Mouse (Mus musculus): ENCODE measurements around the gene Gm21936. TPM values are rescaled to one million over a fixed set of nuclear protein-coding genes. Genes with fewer than 3 reads are reported as not detected.
"Not testable (repeated sequence)": the region's sequence is repeated elsewhere in the genome, so short reads cannot be mapped to it uniquely, and the experiment has no call there.

Gm21936 gene
- not detected in 2 replicates for polyA plus RNA-seq (2014; fragmentation: Nextera tagmentation; extraction: Ambion mirVana)

GRCm38 (mm10) chr12:87795212-87795611 is at the start of gene Gm21936:
Gm21936 (plus strand) TSS chr12:87795512.
- WGBS = 83% methylated on average over 1 of the region's 1 CpGs
- not testable (repeated sequence) for H3K9ac ChIP-seq (replicated peaks; ENCODE audit: low read depth, low read length); ATAC-seq (ENCODE audit: insufficient number of reproducible peaks, insufficient read depth, low FRiP score, low read depth)

GRCm38 (mm10) chr12:87775655-87776054 is 19.7 kb upstream of the Gm21936 start, which contains the start of gene Gm21319:
Gm21319 (minus strand) TSS chr12:87775755.
- H3K27ac ChIP-seq (ENCODE audit: low read length); H3K9ac ChIP-seq (replicated peaks; ENCODE audit: low read depth, low read length); H3K4me1 ChIP-seq (ENCODE audit: control insufficient read depth, insufficient read depth, low read length); H3K9me3 ChIP-seq (ENCODE audit: control insufficient read depth, low read depth, low read length); H3K4me3 ChIP-seq (ENCODE audit: low read depth, low read length); H3K4me2 ChIP-seq (replicated peaks; ENCODE audit: low read depth, low read length); ATAC-seq (ENCODE audit: insufficient number of reproducible peaks, insufficient read depth, low FRiP score, low read depth); H3K36me3 ChIP-seq (ENCODE audit: control insufficient read depth, insufficient read depth, low read length); H3K27me3 ChIP-seq (ENCODE audit: control insufficient read depth, insufficient read depth, low read length): not testable (repeated sequence)
- 86% methylated on average over 4 of the region's 4 CpGs for WGBS

More at GRCm38 (mm10) chr12:87795212-87795611, at the start of gene Gm21936:
- H3K4me2 ChIP-seq (replicated peaks; ENCODE audit: low read depth, low read length); H3K4me3 ChIP-seq (ENCODE audit: low read depth, low read length); H3K27me3 ChIP-seq (ENCODE audit: control insufficient read depth, insufficient read depth, low read length); H3K36me3 ChIP-seq (ENCODE audit: control insufficient read depth, insufficient read depth, low read length); H3K9me3 ChIP-seq (ENCODE audit: control insufficient read depth, low read depth, low read length); H3K27ac ChIP-seq (ENCODE audit: low read length); H3K4me1 ChIP-seq (ENCODE audit: control insufficient read depth, insufficient read depth, low read length): not testable (repeated sequence)

GRCm38 (mm10) chr12:87797971-87798370 is 2.7 kb downstream of the Gm21936 start:
- not testable (repeated sequence) for H3K36me3 ChIP-seq (ENCODE audit: control insufficient read depth, insufficient read depth, low read length); H3K4me3 ChIP-seq (ENCODE audit: low read depth, low read length); H3K4me2 ChIP-seq (replicated peaks; ENCODE audit: low read depth, low read length); H3K9ac ChIP-seq (replicated peaks; ENCODE audit: low read depth, low read length); ATAC-seq (ENCODE audit: insufficient number of reproducible peaks, insufficient read depth, low FRiP score, low read depth); H3K27me3 ChIP-seq (ENCODE audit: control insufficient read depth, insufficient read depth, low read length); H3K9me3 ChIP-seq (ENCODE audit: control insufficient read depth, low read depth, low read length); H3K27ac ChIP-seq (ENCODE audit: low read length); H3K4me1 ChIP-seq (ENCODE audit: control insufficient read depth, insufficient read depth, low read length)
- 95% methylated on average over 5 of the region's 5 CpGs for WGBS

GRCm38 (mm10) chr12:87816277-87816676 is 21.0 kb downstream of the Gm21936 start, which contains the start of gene BB287469:
BB287469 (plus strand) TSS chr12:87816577.
- H3K36me3 ChIP-seq (ENCODE audit: control insufficient read depth, insufficient read depth, low read length); H3K9me3 ChIP-seq (ENCODE audit: control insufficient read depth, low read depth, low read length); H3K9ac ChIP-seq (replicated peaks; ENCODE audit: low read depth, low read length); H3K4me1 ChIP-seq (ENCODE audit: control insufficient read depth, insufficient read depth, low read length); ATAC-seq (ENCODE audit: insufficient number of reproducible peaks, insufficient read depth, low FRiP score, low read depth); H3K27me3 ChIP-seq (ENCODE audit: control insufficient read depth, insufficient read depth, low read length); H3K27ac ChIP-seq (ENCODE audit: low read length); H3K4me3 ChIP-seq (ENCODE audit: low read depth, low read length); H3K4me2 ChIP-seq (replicated peaks; ENCODE audit: low read depth, low read length): not testable (repeated sequence)
- 89% methylated on average over 4 of the region's 6 CpGs for WGBS

GRCm38 (mm10) chr12:87842239-87842638 is 46.9 kb downstream of the Gm21936 start, which contains the start of gene Gm2001:
Gm2001 (minus strand) TSS chr12:87842339.
- H3K4me1 ChIP-seq (ENCODE audit: control insufficient read depth, insufficient read depth, low read length); ATAC-seq (ENCODE audit: insufficient number of reproducible peaks, insufficient read depth, low FRiP score, low read depth): not testable (repeated sequence)
- WGBS = 71% methylated on average over 1 of the region's 2 CpGs

More at GRCm38 (mm10) chr12:87842239-87842638, 46.9 kb downstream of the Gm21936 start, which contains the start of gene Gm2001:
- not testable (repeated sequence) for H3K27ac ChIP-seq (ENCODE audit: low read length); H3K4me3 ChIP-seq (ENCODE audit: low read depth, low read length); H3K4me2 ChIP-seq (replicated peaks; ENCODE audit: low read depth, low read length); H3K9me3 ChIP-seq (ENCODE audit: control insufficient read depth, low read depth, low read length); H3K9ac ChIP-seq (replicated peaks; ENCODE audit: low read depth, low read length); H3K27me3 ChIP-seq (ENCODE audit: control insufficient read depth, insufficient read depth, low read length); H3K36me3 ChIP-seq (ENCODE audit: control insufficient read depth, insufficient read depth, low read length)

Other genes starting within 250 kb of the Gm21936 start
- gene Oog1, start 192.8 kb upstream of the Gm21936 start, polyA plus RNA-seq (2014; fragmentation: Nextera tagmentation; extraction: Ambion mirVana) = not detected in 2 replicates
- not detected in 2 replicates for gene Gm4027, start 176.6 kb upstream of the Gm21936 start, polyA plus RNA-seq (2014; fragmentation: Nextera tagmentation; extraction: Ambion mirVana)
- gene Gm16381, start 150.9 kb upstream of the Gm21936 start, polyA plus RNA-seq (2014; fragmentation: Nextera tagmentation; extraction: Ambion mirVana) = not detected in 2 replicates
- gene Gm21319, start 19.8 kb upstream of the Gm21936 start, polyA plus RNA-seq (2014; fragmentation: Nextera tagmentation; extraction: Ambion mirVana) = not detected in 2 replicates
- gene BB287469, start 21.1 kb downstream of the Gm21936 start, polyA plus RNA-seq (2014; fragmentation: Nextera tagmentation; extraction: Ambion mirVana) = not detected in 2 replicates
- gene Gm2001, start 46.8 kb downstream of the Gm21936 start, polyA plus RNA-seq (2014; fragmentation: Nextera tagmentation; extraction: Ambion mirVana) = not detected in 2 replicates
- not detected in 2 replicates for gene Gm2016, start 78.6 kb downstream of the Gm21936 start, polyA plus RNA-seq (2014; fragmentation: Nextera tagmentation; extraction: Ambion mirVana)
- gene Gm2022, start 99.9 kb downstream of the Gm21936 start, polyA plus RNA-seq (2014; fragmentation: Nextera tagmentation; extraction: Ambion mirVana) = not detected in 2 replicates
- gene Gm2035, start 124.3 kb downstream of the Gm21936 start, polyA plus RNA-seq (2014; fragmentation: Nextera tagmentation; extraction: Ambion mirVana) = not detected in 2 replicates
- not detected in 2 replicates for gene Gm2042, start 158.6 kb downstream of the Gm21936 start, polyA plus RNA-seq (2014; fragmentation: Nextera tagmentation; extraction: Ambion mirVana)
- not detected in 2 replicates for gene Gm2075, start 216.3 kb downstream of the Gm21936 start, polyA plus RNA-seq (2014; fragmentation: Nextera tagmentation; extraction: Ambion mirVana)
- gene Gm6803, start 223.3 kb downstream of the Gm21936 start, polyA plus RNA-seq (2014; fragmentation: Nextera tagmentation; extraction: Ambion mirVana) = not detected in 2 replicates
- gene Gm2056, start 231.5 kb downstream of the Gm21936 start, polyA plus RNA-seq (2014; fragmentation: Nextera tagmentation; extraction: Ambion mirVana) = not detected in 2 replicates

All from stomach, embryonic 14.5 days (tissue).